Mouse (Mus musculus) embryonic fibroblast, embryonic 13.5 days (primary cell): Measurements from ENCODE around the gene Clec2g. TPM values are rescaled to one million over a fixed set of nuclear protein-coding genes. Genes with fewer than 3 reads are reported as not detected.
"Not testable (repeated sequence)": the region's sequence is repeated elsewhere in the genome, so short reads cannot be mapped to it uniquely, and the experiment has no call there.

Source experiments
- H3K27ac ChIP-seq: 2 replicates; pipeline ENCODE4 v1.5.1; 2012; ENCODE audit warnings: low read length, control low read depth, inconsistent platforms; ENCODE audit not compliant: insufficient read depth
- H3K4me1 ChIP-seq: 2 replicates; pipeline ENCODE4 v1.6.1; 2011; ENCODE audit warnings: low read length; ENCODE audit not compliant: control insufficient read depth, insufficient read depth
- H3K4me3 ChIP-seq: 2 replicates; pipeline ENCODE4 v1.5.1; 2011; ENCODE audit warnings: mild to moderate bottlenecking, control low read depth, low read length; ENCODE audit not compliant: insufficient read depth
- CTCF ChIP-seq: IDR thresholded peaks from 2 replicates; pipeline ENCODE4 v1.5.1; 2011; ENCODE audit warnings: mild to moderate bottlenecking, control low read depth, low read length, moderate library complexity, borderline replicate concordance; ENCODE audit not compliant: insufficient read depth
- POLR2A ChIP-seq: IDR thresholded peaks from 2 replicates; pipeline ENCODE4 v1.6.1; 2011; ENCODE audit warnings: low read depth, mild to moderate bottlenecking, control low read depth, low read length, moderate library complexity
- polyA plus RNA-seq: library from polyadenylated mRNA; stranded (reverse); fragments of >200 nt; gene quantifications from 2 replicates; pipeline ENCODE4 v1.2.4, GENCODE M21; 2011; ENCODE audit warnings: low read depth; ENCODE audit not compliant: missing spikeins, insufficient read length

Gene Clec2g
- polyA plus RNA-seq, 1 experiment = not detected

DNA sequence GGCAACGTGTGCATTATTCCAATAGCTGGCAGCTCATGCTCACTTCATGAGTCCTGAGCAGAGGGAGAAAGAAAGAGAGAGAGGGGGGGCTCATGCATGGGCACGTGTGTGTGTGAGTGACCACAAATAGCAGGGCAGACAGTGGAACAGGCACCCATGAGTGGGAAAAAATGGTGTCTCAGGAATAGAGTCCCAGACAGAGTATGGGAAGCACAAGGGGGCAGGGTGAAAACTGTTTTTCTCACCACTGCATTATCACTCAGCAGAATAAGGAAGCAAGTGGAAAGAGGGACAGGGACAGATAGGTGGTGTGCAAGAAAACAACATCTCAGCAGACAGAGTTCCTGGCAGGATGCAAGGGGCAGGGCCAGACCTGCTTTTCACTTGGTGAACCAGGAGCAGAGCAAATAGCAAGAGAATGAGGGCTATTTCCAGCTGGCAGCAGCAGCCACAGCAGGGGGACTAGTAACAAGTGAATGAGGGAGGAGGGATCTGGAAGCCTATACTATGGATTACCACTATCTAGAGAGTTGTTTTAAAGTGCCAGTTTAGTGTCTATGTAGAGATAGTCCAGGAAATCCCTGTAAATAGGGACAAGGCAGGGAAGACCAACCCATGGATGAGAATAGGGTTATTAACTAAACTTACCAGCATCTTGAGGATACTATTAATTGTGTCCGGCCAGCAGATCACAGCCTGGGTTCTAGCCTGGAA, 62.0 kb downstream of the Clec2g start:
- Histone ChIP-seq H3K4me3 (no peak overlapping the region), H3K4me1 (no peaks in the 10 kb centered on the region), H3K27ac (no peak overlapping the region)
- no peak for TF ChIP-seq CTCF
- TF ChIP-seq POLR2A = no peak

DNA sequence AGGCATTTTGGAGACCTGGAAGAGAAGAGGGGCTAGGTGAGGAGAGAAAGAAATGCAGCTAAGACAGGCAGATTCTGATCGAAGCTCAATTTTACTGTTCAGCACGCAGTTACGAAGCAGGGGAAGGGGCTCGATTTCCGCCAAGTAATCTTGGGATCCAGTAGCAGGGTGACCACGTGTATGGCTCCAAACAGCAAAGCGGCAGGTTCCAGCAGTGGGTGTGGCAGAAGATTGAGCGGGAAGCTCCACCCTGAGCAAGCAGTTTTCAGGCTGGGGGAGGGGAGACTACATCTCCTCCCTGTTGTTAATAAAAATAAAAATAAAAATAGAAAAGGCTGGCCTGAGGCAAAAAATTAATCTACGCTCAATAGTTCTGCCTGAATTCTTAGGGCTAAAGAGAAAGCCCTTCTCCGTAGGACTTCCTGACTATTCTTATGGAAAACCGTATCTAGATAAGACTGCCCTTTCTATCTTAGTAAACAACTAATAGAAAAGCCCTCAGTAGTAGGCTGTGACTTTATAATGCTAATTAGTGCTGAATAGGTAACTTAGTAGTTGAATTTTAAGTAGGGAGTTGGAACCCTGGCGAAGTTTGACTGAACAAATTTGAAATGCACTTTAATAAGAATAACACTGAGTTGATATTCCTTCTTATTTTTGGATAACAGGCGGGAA, 62.7 kb downstream of the Clec2g start:
- no peak overlapping the region for H3K4me3 ChIP-seq
- H3K27ac ChIP-seq = no peak overlapping the region
- TF ChIP-seq POLR2A (no peak), CTCF (no peak)
- H3K4me1 ChIP-seq = no peaks in the 10 kb centered on the region

DNA sequence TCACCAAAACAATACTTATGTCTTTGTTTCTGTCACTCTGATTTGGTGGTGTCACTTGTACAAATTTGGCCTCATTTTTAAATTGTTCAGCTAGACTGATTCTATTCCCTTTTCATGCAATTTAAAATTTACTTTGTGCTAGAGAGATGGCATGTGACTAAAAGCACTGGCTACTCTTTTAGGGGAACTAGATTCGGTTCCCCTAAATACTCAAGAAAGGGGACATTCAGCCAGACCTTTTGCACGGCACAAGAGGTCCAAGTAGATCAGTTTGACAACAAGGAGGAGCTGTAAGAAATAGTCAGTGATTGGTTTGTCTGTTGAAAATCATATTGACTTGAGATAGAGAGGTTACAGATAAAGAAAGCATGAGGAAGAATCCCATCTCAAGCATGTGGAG, 67.2 kb downstream of the Clec2g start:
- Histone ChIP-seq H3K4me1 (no peaks in the 10 kb centered on the region), H3K4me3 (no peak overlapping the region), H3K27ac (no peak overlapping the region)
- TF ChIP-seq CTCF (no peak), POLR2A (no peak)

DNA sequence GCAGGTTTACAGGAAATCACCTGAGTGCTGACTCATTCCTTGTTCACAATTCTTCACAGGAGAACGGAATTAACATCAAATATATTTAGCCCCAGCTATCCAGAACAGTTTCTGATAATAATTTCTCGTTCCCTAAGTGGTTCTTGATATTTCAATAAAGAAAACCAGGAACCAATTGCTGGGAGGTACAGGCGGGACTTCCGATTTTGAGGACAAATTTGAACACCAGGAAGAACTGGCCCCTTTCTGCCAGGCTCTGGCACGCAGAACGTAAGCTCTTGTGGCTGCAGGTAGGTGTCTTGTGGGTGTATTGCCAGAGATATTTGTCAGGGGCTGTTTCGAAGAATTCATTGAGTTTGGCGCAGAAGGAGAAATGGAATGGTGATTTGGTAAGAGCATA, 74.4 kb downstream of the Clec2g start:
- H3K4me1 ChIP-seq = no peaks in the 10 kb centered on the region
- TF ChIP-seq CTCF (no peak), POLR2A (no peak)
- no peak overlapping the region for H3K27ac ChIP-seq

GRCm38 (mm10) chr6:129009846-129010504, 75.8 kb downstream of the Clec2g start:
- H3K27ac ChIP-seq, H3K4me3 ChIP-seq, H3K4me1 ChIP-seq: not testable (repeated sequence)

More for the DNA sequence above, 74.4 kb downstream of the Clec2g start:
- no peak overlapping the region for H3K4me3 ChIP-seq

DNA sequence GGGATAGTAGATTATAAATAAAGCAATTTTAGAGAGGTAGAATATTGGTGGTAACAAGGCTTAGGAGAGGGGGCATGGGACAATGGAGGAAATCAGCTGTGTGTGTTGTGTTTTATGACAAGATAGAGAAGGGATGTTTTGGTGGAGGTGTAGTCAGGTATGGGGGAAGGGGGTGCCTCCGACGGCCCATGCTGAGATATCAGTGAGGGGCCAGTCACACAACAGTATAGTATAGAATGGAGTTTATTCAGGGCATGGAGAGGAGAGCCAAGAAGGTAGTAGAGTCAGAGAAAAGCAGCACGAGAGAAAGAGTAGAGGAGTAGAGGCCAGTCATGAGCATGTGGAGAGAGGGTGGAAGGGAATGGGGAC, 76.3 kb downstream of the Clec2g start:
- no peak overlapping the region for H3K27ac ChIP-seq
- no peak for TF ChIP-seq CTCF
- no peak for TF ChIP-seq POLR2A
- no peaks in the 10 kb centered on the region for H3K4me1 ChIP-seq
- no peak overlapping the region for H3K4me3 ChIP-seq

GRCm38 (mm10) chr6:129012012-129012411, 77.8 kb downstream of the Clec2g start:
- not testable (repeated sequence) for H3K4me1 ChIP-seq, H3K4me3 ChIP-seq, H3K27ac ChIP-seq

DNA sequence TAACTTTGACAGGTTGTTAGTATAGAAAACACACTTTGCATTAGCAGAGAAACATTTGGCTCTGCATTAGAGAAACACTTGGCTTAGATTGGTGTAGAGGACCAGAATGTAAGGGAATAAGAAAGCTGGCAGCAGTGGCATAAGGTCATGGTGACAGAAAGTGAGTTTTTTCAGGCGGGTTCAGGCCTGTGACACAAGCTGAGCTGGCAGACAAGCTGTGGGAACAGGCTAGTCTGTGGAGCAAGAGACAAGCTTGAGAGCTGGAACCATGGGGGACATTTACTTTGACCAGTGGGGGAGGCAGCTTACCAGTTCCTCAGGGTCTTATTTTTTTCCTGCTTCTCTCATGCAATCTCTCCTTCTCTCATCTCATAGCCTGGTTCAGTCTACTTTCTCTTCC, 78.8 kb downstream of the Clec2g start:
- H3K4me3 ChIP-seq = no peak overlapping the region
- no peak for TF ChIP-seq CTCF
- TF ChIP-seq POLR2A = no peak
- H3K4me1 ChIP-seq = no peaks in the 10 kb centered on the region
- H3K27ac ChIP-seq = no peak overlapping the region

DNA sequence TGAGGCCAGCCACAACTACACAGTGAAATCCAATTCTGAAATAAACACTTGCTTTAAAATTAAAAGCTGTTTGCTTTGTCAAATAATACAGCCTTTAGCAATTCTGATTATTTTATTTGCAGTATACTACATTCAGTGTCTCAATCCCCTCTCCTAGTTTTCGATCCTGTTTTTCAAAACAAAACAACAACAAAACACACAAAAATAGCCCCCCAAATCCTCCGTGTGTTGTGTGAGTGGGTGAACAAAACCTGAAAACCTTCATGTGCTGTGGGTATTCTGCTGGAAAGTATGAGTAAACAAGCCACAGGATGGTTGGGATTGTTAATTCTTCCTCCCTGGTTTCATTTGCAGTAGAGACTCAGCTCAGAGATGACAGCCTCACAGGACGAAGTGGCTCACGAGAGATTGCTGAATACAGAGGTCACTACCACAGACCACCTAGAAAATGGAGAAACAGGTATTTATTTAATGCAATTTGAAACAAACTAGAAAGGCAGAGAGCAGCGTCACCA, 79.6 kb downstream of the Clec2g start:
- no peak for TF ChIP-seq CTCF
- no peak for TF ChIP-seq POLR2A
- no peak overlapping the region for H3K27ac ChIP-seq
- H3K4me3 ChIP-seq = no peak overlapping the region
- H3K4me1 ChIP-seq = no peaks in the 10 kb centered on the region

DNA sequence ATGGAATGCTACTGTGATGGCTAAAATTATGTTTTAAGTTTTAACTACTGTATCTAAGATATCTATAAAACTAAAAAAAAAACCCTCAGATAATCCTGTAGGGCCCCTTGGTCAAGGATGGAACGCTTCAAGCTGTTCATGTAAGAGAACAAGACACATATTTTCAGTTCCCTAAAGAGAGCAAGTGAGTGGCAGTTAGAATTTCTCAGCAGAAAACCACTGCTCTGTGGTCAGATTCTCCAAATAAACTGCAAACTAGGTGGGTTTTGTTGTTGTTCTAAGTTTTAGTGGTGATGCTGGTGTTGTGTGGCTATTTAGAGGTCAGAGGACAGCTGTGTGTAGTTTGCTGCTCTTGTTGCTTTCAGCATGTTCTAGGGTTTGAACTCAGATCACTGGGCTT, 80.2 kb downstream of the Clec2g start:
- Histone ChIP-seq H3K4me3 (no peak overlapping the region), H3K27ac (no peak overlapping the region), H3K4me1 (no peaks in the 10 kb centered on the region)
- TF ChIP-seq CTCF (no peak), POLR2A (no peak)
